Mouse (Mus musculus) spleen, adult 2 months (tissue): Measurements from ENCODE around the gene Epha1.

Source experiments
- CTCF ChIP-seq: fragments of 200-500 bp; IDR thresholded peaks from 2 replicates; pipeline ENCODE4 v1.5.1; 2011; ENCODE audit warnings: mild to moderate bottlenecking, inconsistent platforms; ENCODE audit not compliant: insufficient read depth, insufficient read length, insufficient replicate concordance; ENCODE audit errors: extremely low read depth
- POLR2A ChIP-seq: fragments of 200-500 bp; IDR thresholded peaks from 2 replicates; pipeline ENCODE4 v1.6.1; 2011; ENCODE audit warnings: low read depth, low read length, inconsistent platforms

DNA sequence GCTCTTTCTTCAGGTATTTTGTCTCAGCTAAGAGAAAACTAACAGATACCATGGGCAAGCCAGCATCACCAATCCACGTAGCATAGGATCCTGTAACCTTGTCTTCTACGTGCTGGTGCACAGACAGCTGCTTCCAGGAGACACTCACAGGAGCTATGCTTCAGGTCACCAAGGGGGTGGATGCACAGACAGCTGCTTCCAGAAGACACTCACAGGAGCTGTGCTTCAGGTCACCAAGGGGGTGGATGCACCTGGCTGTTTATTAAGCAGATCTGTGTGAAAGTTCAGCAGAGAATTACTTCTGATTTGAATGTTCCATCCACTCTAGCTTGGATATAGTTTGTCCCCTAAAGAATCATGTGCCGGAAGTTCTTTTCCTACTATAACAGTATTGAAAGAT is 42.1 kb downstream of the Epha1 start:
- TF ChIP-seq CTCF (no peak), POLR2A (no peak)
